16 mouse cellular contexts compared by ENCODE assay signal in genomic region chr5:22116922-22117321, GRCm38 (mm10).
"Had no signal": no experiment of that assay in that cellular context is flagged by ENCODE, and none has a peak within 500 bp of the region (broad histone marks: within the 10 kb centered on the region; RNA-seq: fewer than 3 reads in every experiment).

No protein-coding gene starts in this region.

- H3K9me3 ChIP-seq: limb, embryonic 12.5 days; liver, embryonic 13.5 days; lung, embryonic 15.5 days; midbrain, embryonic 13.5 days; stomach, embryonic 15.5 days had no signal

- H3K4me3 ChIP-seq: layer of hippocampus, adult 2 months; limb, embryonic 12.5 days; liver, embryonic 13.5 days; lung, embryonic 15.5 days; midbrain, embryonic 13.5 days; myocyte; stomach, embryonic 15.5 days had no signal

- ATAC-seq: liver, postnatal 0 days; midbrain, embryonic 13.5 days had no signal

- DNase-seq: kidney, adult 9 months; kidney, postnatal 10 days; kidney, postnatal 4 days; liver; liver, embryonic 13.5 days; liver, postnatal 0 days; lung, postnatal 14 days; right cerebral cortex, postnatal 14 days; thymus, adult 2 months; thymus, postnatal 36 days had no signal

- H3K36me3 ChIP-seq: limb, embryonic 12.5 days; liver, embryonic 13.5 days; lung, embryonic 15.5 days; midbrain, embryonic 13.5 days; stomach, embryonic 15.5 days had no signal

- H3K4me2 ChIP-seq: limb, embryonic 12.5 days; liver, embryonic 13.5 days; lung, embryonic 15.5 days; midbrain, embryonic 13.5 days; stomach, embryonic 15.5 days had no signal

- H3K4me1 ChIP-seq: limb, embryonic 12.5 days; liver, embryonic 13.5 days; lung, embryonic 15.5 days; stomach, embryonic 15.5 days had no signal

- H3K27ac ChIP-seq: layer of hippocampus, adult 2 months; limb, embryonic 12.5 days; liver, embryonic 13.5 days; lung, embryonic 15.5 days; midbrain, embryonic 13.5 days; stomach, embryonic 15.5 days had no signal

- H3K27me3 ChIP-seq: limb, embryonic 12.5 days; liver, embryonic 13.5 days; lung, embryonic 15.5 days; midbrain, embryonic 13.5 days; stomach, embryonic 15.5 days had no signal

- H3K9ac ChIP-seq: limb, embryonic 12.5 days; liver, embryonic 13.5 days; liver, postnatal 0 days; lung, embryonic 15.5 days; midbrain, embryonic 13.5 days; stomach, embryonic 15.5 days had no signal
